Mouse (Mus musculus): ENCODE measurements around the gene Sema4a. TPM values are rescaled to one million over a fixed set of nuclear protein-coding genes. Genes with fewer than 3 reads are reported as not detected.

The Sema4a gene
- total RNA-seq, 4 experiments from 2014 or later: 0.48 to 1.2 (median 1.00) TPM

DNA sequence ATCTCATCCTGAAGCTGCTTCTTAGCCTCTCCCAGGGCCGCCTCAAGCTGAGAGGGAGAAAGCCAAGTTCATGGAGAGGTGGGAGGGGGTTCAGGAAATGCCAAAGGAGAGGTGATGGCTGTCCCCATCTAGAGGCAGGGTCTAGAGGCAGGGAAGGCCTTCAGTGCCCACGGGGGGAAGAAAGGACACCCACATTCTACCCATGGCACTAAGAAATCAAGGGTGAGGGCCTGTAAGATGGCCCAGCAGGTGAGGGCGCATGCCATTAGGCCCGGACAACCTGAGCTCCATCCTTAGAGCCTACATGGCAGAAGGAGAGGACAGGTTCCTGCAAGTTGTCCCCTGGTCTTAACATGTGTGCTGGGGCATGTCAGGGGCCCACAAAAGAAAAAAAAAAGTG, 25.9 kb upstream of the Sema4a start:
- DNase-seq (ENCODE audit: low spot score in 2 of 2): no peak

DNA sequence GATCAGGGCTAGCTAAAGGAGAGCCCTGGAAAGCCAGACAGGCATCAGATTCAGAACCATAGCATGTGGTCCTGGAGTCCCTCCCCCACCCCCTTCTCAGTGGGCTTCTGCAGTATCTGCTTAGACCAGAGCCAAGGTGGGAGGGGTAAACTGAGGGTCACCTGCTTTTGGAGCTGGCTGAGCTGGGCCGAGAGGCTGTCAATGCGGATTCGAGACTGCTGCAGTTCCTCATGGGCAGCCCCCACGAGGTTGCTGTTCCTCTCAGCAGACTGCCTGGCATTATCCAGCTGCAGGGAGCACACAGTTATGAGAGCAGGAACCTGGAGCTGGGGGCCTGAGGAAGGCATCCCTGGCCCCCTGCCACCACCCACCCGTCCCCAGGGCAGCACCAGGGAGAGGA, 25.1 kb upstream of the Sema4a start:
- DNase-seq (ENCODE audit: low spot score in 2 of 2): no peak

GRCm38 (mm10) chr3:88484597-88485316, 23.8 kb upstream of the Sema4a start:
- DNase-seq (ENCODE audit: low spot score in 2 of 2): no peak

- no peak for DNase-seq (ENCODE audit: low spot score in 2 of 2)
Measured at GRCm38 (mm10) chr3:88483621-88484020, 22.6 kb upstream of the Sema4a start.

GRCm38 (mm10) chr3:88483141-88483540, 22.2 kb upstream of the Sema4a start:
- DNase-seq (ENCODE audit: low spot score in 2 of 2): no peak

DNA sequence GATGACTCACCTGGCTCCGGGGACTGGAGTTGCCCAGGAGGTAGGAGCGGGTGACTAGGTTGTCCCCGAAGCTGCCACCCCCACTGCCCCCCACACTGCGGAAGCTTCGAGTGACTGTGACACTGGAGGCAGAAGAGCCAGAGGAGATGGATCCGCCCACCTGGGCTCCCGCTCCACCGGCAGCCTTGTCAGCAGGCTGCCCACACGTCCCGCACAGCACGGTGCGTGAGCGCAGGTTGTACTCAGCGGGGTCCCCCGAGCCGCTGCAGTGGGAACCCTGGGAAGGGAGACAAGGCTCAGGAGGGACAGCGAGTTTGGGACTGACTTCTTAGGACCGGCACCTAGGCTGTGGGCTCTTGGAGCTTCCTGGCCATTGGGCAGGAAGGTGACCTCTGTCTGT, 21.4 kb upstream of the Sema4a start:
- no peak for DNase-seq (ENCODE audit: low spot score in 2 of 2)

- DNase-seq (ENCODE audit: low spot score in 2 of 2): no peak
Measured at GRCm38 (mm10) chr3:88481372-88482040, 20.5 kb upstream of the Sema4a start.

DNA sequence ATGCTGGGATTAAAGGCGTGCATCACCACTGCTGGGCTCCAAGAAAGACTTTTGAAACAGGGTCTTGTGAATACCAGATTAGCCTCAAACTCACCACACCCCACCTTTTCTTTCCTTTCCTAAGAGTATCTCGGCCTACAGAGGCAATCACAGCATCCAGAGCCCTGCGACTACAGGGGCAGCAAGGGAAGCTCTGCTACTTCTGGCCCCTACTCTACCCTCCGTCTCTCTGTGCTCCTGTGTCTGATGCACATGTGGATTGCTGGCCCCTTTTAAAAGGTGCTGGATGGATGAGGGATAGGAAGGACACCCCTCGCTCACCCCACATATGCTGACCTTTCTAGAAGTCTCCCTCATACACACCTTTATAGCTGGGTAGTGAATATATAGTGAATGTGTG, 19.7 kb upstream of the Sema4a start:
- no peak for DNase-seq (ENCODE audit: low spot score in 2 of 2)

DNA sequence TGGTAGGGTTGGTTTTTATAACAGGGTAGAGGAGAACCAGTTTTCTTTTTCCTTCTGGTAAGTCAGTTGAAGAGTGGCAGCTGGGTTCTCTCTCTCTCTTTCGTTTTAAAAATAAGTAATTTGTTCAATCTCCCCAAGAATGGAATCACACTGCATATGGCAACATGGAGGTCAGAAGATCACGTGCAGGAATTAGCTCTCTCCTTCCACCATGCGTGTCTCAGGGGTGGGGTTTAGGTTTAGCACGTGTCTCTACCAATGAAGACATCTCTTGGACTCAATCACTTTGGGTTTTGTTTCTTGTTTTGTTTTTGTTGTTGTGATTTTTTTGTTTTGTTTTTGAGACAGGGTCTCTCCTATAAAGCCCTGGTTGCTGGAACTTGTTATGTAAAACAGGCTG, 18.8 kb upstream of the Sema4a start:
- DNase-seq (ENCODE audit: low spot score in 2 of 2): no peak

DNA sequence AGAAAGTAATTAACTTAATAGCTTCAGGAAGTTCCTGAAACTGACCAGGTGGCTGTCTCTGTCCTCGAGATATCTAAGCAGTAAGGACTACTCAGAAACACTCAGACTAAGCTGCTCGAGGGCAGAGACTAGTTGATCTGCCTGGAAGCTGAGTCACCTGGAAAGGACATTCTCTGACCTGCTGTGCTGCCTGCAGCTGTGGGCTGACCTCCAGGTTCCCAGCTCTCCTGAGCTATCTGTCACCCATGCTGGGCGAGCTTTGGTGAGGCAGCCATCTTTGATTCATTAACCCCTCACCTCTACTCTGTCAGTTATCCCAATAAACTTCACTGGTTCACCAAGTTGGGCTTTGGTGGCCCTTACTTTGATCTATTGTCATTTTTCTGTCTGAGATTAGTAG, 18.2 kb upstream of the Sema4a start:
- DNase-seq (ENCODE audit: low spot score in 2 of 2): no peak

DNA sequence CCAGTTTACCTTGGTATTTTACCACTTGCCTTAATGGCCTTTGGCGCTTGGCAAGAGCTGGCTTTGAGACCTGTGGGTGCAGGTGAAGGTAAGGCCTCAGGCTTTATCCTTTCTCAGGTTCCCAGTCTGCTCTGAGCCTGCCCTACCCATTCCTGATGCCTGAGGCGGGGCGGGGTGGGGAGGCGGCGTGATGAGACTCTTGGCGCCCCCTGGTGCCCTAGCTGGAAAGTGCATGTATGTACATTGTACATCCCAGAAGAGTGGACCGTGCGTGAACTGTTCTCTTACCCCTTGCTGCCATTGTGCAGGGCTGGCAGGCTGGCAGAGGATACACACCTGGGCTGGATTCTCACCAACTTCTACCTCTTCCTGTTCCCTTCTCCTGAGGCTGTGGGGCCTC, 16.8 kb upstream of the Sema4a start:
- peak; percentile 69 to 73 for DNase-seq (ENCODE audit: low spot score in 2 of 2)

DNA sequence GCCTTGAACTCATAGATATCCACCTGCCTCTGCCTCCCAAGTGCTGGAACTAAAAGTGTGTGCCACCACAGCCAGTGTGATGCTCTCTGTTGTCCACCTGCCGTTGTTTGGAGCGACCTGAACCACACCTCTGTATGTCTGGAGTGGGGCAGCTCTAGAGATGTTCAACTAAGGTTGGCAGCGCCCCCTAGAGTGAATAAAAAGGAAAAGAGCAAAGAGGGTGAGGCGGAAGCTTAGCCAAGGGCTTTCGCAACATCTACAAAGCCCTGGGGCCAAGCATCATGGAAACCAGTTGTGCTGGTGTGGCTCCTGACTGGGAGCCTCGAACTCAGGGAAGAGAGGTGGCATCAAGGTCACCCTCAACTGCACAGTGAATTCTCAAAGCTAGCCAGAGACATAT, 15.4 kb upstream of the Sema4a start:
- no peak for DNase-seq (ENCODE audit: low spot score in 2 of 2)

DNA sequence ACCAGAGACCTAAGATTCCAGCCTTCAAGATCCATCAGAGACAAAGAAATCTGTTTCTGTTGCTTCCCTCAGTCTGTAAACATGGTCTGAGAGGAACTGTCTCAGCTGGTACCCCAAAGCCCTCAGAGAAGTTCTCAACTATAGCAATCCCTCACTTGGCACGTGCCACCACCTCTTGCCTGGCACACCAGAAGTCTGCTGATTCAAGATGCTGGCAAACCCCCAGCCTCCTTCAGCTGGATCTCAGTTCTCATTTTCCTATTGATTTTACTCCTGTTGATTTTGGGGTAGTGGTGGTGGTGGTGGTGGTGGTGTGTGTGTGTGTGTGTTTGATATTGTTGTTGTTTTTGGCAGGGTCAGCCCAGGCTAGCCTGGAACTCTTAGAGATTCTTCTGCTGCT, 12.6 kb upstream of the Sema4a start:
- no peak for DNase-seq (ENCODE audit: low spot score in 2 of 2)

DNA sequence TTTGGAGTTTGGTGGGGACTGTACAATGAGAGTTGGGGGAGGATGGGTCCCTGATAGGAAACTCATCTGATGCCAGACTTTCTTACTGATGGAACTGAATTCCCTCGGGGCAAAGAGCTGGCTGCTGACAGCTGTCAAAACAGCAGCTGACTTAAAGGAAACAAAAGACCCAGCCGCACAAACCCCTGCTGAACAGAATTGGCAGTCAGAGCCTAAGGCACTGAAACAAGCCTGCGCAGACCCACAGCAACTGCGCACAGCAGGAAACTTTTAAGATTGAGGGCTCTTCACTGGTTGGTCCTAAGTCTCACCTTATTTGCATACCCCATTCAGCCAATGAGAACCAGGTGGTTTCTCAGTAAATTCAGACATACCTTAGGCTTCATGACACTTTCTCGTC, 12.0 kb upstream of the Sema4a start:
- DNase-seq (ENCODE audit: low spot score in 2 of 2): no peak

- DNase-seq (ENCODE audit: low spot score in 2 of 2): no peak
Measured at GRCm38 (mm10) chr3:88470943-88471479, 10.0 kb upstream of the Sema4a start.

DNA sequence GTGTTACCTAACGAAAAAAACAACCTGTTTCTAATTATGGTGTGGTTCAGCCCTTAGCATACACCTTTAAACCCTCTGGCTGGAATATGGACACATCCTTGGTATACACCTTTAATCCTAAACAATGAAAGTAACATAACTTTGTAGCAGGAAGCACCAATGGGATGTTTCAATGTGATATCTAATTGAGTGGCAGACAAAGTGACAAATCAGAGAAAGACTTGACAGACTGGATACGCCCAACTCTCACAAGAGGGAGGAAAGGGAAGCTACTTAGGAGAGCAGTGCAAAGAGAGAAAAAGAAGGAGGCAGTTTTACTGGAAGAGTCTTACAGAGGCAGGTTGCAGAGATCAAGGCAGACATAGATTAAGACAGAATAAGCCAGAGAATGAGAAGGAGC, 8.5 kb upstream of the Sema4a start:
- no peak for DNase-seq (ENCODE audit: low spot score in 2 of 2)

DNA sequence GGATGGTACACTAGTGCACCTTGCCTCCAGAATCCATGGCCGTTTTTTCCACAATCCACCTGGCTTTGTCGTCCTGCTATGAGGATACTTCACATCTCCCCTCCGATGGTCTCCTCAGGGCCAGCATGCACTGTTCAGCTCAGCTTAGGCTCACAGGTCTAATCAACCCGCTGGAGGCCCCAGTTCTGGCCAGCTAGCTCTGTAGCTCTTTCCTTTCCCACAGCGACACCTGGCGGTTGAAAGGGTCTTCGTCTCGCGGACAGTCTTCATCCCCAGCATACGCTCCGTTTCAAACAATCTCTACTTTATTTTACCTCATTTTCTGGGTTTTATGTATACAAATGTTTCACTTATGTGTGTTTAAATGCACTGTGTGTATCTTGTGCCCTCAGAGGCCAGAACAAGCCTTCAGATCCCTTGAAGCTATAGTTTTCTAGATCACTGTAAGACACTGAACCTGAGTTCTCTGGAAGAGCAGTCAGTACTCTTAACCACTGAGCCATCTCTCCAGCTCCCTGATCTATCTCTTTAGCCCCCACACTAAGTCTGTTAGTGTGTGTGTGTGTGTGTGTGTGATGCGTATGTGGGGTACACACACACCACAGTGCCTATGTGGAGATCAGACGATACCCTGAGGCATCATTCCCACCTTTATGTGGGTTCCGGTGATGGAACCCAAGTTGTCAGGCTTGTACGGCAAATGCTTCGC, 6.3 kb upstream of the Sema4a start:
- peak; percentile 68 to 77 for DNase-seq (ENCODE audit: low spot score in 2 of 2)

DNA sequence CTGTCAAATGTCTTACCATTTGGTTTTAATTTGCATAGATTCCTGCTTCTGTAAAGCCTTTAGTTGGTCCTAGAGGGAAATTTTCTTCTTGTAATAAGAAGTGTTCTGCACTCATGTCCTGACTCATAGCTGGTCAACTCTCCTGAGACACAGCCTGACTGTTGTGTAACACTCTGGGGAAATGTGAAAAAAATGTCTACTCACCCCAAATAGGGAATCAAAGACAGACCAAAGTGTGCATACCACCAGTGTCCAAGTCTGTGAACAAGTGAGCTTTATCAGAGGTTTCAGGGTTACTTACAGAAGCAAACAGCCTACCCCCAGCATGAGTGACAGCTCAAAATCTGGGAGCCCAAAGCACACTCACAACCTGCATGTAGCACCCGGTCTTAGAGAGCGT, 4.1 kb upstream of the Sema4a start:
- no peak for DNase-seq (ENCODE audit: low spot score in 2 of 2)

DNA sequence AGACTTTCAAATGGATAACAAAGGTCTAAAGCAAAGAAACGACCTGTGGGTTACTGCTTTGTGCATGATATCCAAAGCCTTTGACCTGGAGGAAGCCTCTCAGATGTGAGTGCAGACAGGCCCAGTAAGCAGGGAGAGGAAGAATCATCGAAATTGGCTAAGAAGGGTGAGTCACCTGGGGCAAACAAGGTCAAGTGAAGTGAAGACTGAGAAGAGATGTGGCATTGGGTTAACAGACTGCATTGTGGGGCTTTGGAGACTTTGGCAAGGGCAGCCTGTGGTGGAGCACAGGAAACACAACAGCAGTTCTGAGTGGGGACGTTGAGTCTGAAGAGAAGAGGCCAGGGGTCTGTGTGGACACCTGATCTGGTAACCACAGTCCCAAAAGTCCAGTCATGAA, 3.4 kb upstream of the Sema4a start:
- no peak for DNase-seq (ENCODE audit: low spot score in 2 of 2)

DNA sequence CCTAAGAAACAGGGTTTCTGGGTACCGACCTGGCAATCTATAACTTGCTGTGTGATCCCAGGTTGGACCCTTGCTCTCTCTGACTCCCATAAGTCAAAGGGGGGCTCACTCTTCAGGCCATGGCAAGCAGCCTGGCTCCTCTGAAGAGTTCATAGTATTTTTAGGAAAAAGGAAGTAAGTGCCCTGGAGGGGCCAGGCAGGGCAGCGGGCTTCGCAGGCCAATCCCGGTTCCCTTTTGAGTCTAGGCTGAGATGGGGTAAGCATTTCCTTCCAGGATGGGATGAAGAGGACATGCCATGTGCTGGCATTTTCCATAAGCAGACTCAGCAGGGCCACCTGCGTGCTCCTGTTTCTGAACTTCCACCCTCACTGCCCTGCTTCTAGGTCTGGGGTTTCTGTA, 953 bp downstream of the Sema4a start:
- no peak for DNase-seq (ENCODE audit: low spot score in 2 of 2)

DNA sequence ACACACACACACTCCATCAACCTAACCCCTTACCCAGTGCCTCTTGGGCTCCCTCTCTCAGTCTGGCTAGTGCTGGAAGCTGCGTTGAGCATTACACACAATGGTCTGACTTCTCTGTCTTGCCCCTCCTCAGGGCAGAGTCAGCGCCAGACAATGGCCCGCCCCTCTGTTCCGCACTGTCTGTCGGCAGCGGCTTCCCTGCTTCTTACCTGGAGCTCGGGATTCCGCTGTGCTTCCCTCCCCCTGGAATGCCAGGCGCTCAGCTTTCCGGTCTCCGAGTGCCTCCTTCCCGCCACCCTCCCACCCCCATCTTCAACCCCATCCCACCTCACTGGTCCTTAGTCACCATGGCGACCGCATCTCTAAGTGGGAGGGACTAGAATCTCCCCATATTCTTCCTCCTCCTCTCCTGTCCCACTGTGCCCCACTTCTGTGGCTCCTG, 2.2 kb downstream of the Sema4a start:
- DNase-seq (ENCODE audit: low spot score in 2 of 2): no peak
